Mouse (Mus musculus): Measurements from ENCODE around the gene Btnl9. TPM values are rescaled to one million over a fixed set of nuclear protein-coding genes. Genes with fewer than 3 reads are reported as not detected.
"Not testable (repeated sequence)": the region's sequence is repeated elsewhere in the genome, so short reads cannot be mapped to it uniquely, and the experiment has no call there.

The Btnl9 gene
- polyA plus RNA-seq, 1 experiment: not detected

- no peak for TF ChIP-seq GATA1 (IDR thresholded peaks at IDR 0.05; ENCODE audit: low read length)
- no peak for TF ChIP-seq TAL1 (IDR thresholded peaks at IDR 0.05; ENCODE audit: low read length)
- Histone ChIP-seq H3K9me3 (ENCODE audit: control insufficient read depth, low read length) (no peaks in the 10 kb centered on the region), H3K36me3 (ENCODE audit: control insufficient read depth) (no peaks in the 10 kb centered on the region), H3K4me3 (replicated peaks) (no peak overlapping the region), H3K4me1 (ENCODE audit: control insufficient read depth) (peaks cover 16% of the 10 kb centered on the region), H3K27me3 (ENCODE audit: control insufficient read depth) (peaks cover 5% of the 10 kb centered on the region; the same call in 1 of the 2 replicates)
Observed at GRCm38 (mm10) chr11:49189737-49190136, 2.8 kb upstream of the Btnl9 start.

- H3K4me1 ChIP-seq (ENCODE audit: control insufficient read depth): peaks cover 4% of the 10 kb centered on the region
- no peaks in the 10 kb centered on the region for H3K9me3 ChIP-seq (ENCODE audit: control insufficient read depth, low read length)
- peaks cover 5% of the 10 kb centered on the region; the same call in 1 of the 2 replicates for H3K27me3 ChIP-seq (ENCODE audit: control insufficient read depth)
- H3K4me3 ChIP-seq (replicated peaks): no peak overlapping the region
- no peaks in the 10 kb centered on the region for H3K36me3 ChIP-seq (ENCODE audit: control insufficient read depth)
- no peak for TF ChIP-seq TAL1 (IDR thresholded peaks at IDR 0.05; ENCODE audit: low read length)
- TF ChIP-seq GATA1 (IDR thresholded peaks at IDR 0.05; ENCODE audit: low read length): no peak
Observed at GRCm38 (mm10) chr11:49187701-49188100, 742 bp upstream of the Btnl9 start.

- Histone ChIP-seq H3K4me3 (replicated peaks) (no peak overlapping the region), H3K4me1 (ENCODE audit: control insufficient read depth) (no peaks in the 10 kb centered on the region), H3K27me3 (ENCODE audit: control insufficient read depth) (peaks cover 5% of the 10 kb centered on the region; the same call in 1 of the 2 replicates), H3K36me3 (ENCODE audit: control insufficient read depth) (no peaks in the 10 kb centered on the region), H3K9me3 (ENCODE audit: control insufficient read depth, low read length) (no peaks in the 10 kb centered on the region)
- TF ChIP-seq GATA1 (IDR thresholded peaks at IDR 0.05; ENCODE audit: low read length) (no peak), TAL1 (IDR thresholded peaks at IDR 0.05; ENCODE audit: low read length) (no peak)
Observed at GRCm38 (mm10) chr11:49186452-49186851, 507 bp downstream of the Btnl9 start.

- Histone ChIP-seq H3K4me1 (ENCODE audit: control insufficient read depth) (no peaks in the 10 kb centered on the region), H3K4me3 (replicated peaks) (no peak overlapping the region), H3K27me3 (ENCODE audit: control insufficient read depth) (peaks cover 5% of the 10 kb centered on the region; the same call in 1 of the 2 replicates), H3K36me3 (ENCODE audit: control insufficient read depth) (no peaks in the 10 kb centered on the region), H3K9me3 (ENCODE audit: control insufficient read depth, low read length) (no peaks in the 10 kb centered on the region)
- TF ChIP-seq TAL1 (IDR thresholded peaks at IDR 0.05; ENCODE audit: low read length) (no peak), GATA1 (IDR thresholded peaks at IDR 0.05; ENCODE audit: low read length) (no peak)
Observed at GRCm38 (mm10) chr11:49183172-49183571, 3.8 kb downstream of the Btnl9 start.

- not testable (repeated sequence) for H3K36me3 ChIP-seq (ENCODE audit: control insufficient read depth); H3K4me3 ChIP-seq (replicated peaks); H3K9me3 ChIP-seq (ENCODE audit: control insufficient read depth, low read length); H3K4me1 ChIP-seq (ENCODE audit: control insufficient read depth); H3K27me3 ChIP-seq (ENCODE audit: control insufficient read depth)
Observed at GRCm38 (mm10) chr11:49176047-49176779, 10.7 kb downstream of the Btnl9 start.

- TF ChIP-seq GATA1 (IDR thresholded peaks at IDR 0.05; ENCODE audit: low read length): no peak
- no peak for TF ChIP-seq TAL1 (IDR thresholded peaks at IDR 0.05; ENCODE audit: low read length)
- peaks cover 2% of the 10 kb centered on the region; the same call in 1 of the 2 replicates for H3K4me1 ChIP-seq (ENCODE audit: control insufficient read depth)
- no peak overlapping the region for H3K4me3 ChIP-seq (replicated peaks)
- no peaks in the 10 kb centered on the region for H3K36me3 ChIP-seq (ENCODE audit: control insufficient read depth)
- H3K27me3 ChIP-seq (ENCODE audit: control insufficient read depth): peaks cover 8% of the 10 kb centered on the region
- H3K9me3 ChIP-seq (ENCODE audit: control insufficient read depth, low read length): no peaks in the 10 kb centered on the region
Observed at GRCm38 (mm10) chr11:49175345-49175744, 11.6 kb downstream of the Btnl9 start.

- H3K36me3 ChIP-seq (ENCODE audit: control insufficient read depth): no peaks in the 10 kb centered on the region
- peaks cover under 1% of the 10 kb centered on the region; the same call in 1 of the 2 replicates for H3K4me1 ChIP-seq (ENCODE audit: control insufficient read depth)
- peaks cover 23% of the 10 kb centered on the region for H3K27me3 ChIP-seq (ENCODE audit: control insufficient read depth)
- no peak overlapping the region for H3K4me3 ChIP-seq (replicated peaks)
- H3K9me3 ChIP-seq (ENCODE audit: control insufficient read depth, low read length): peaks cover 5% of the 10 kb centered on the region
- TF ChIP-seq GATA1 (IDR thresholded peaks at IDR 0.05; ENCODE audit: low read length) (no peak), TAL1 (IDR thresholded peaks at IDR 0.05; ENCODE audit: low read length) (no peak)
Observed at GRCm38 (mm10) chr11:49170576-49170975, 16.4 kb downstream of the Btnl9 start.

- H3K36me3 ChIP-seq (ENCODE audit: control insufficient read depth): no peaks in the 10 kb centered on the region
- H3K4me1 ChIP-seq (ENCODE audit: control insufficient read depth): no peaks in the 10 kb centered on the region
- H3K9me3 ChIP-seq (ENCODE audit: control insufficient read depth, low read length): peaks cover 5% of the 10 kb centered on the region
- H3K27me3 ChIP-seq (ENCODE audit: control insufficient read depth): peaks cover 20% of the 10 kb centered on the region
- TF ChIP-seq TAL1 (IDR thresholded peaks at IDR 0.05; ENCODE audit: low read length) (no peak), GATA1 (IDR thresholded peaks at IDR 0.05; ENCODE audit: low read length) (no peak)
- no peak overlapping the region for H3K4me3 ChIP-seq (replicated peaks)
Observed at GRCm38 (mm10) chr11:49168839-49169611, 17.9 kb downstream of the Btnl9 start.
